Mouse (Mus musculus) embryonic fibroblast, embryonic 13.5 days (primary cell): ENCODE results near the gene Cntrl. TPM values are rescaled to one million over a fixed set of nuclear protein-coding genes. Genes with fewer than 3 reads are reported as not detected.
A peak's percentile ranks its signal among the peaks of the same experiment; 100 is the strongest.

Source experiments
- H3K27ac ChIP-seq: 2 replicates; pipeline ENCODE4 v1.5.1; 2012; ENCODE audit warnings: low read length, control low read depth, inconsistent platforms; ENCODE audit not compliant: insufficient read depth
- H3K4me1 ChIP-seq: 2 replicates; pipeline ENCODE4 v1.6.1; 2011; ENCODE audit warnings: low read length; ENCODE audit not compliant: control insufficient read depth, insufficient read depth
- H3K4me3 ChIP-seq: 2 replicates; pipeline ENCODE4 v1.5.1; 2011; ENCODE audit warnings: mild to moderate bottlenecking, control low read depth, low read length; ENCODE audit not compliant: insufficient read depth
- CTCF ChIP-seq: IDR thresholded peaks from 2 replicates; pipeline ENCODE4 v1.5.1; 2011; ENCODE audit warnings: mild to moderate bottlenecking, control low read depth, low read length, moderate library complexity, borderline replicate concordance; ENCODE audit not compliant: insufficient read depth
- POLR2A ChIP-seq: IDR thresholded peaks from 2 replicates; pipeline ENCODE4 v1.6.1; 2011; ENCODE audit warnings: low read depth, mild to moderate bottlenecking, control low read depth, low read length, moderate library complexity
- polyA plus RNA-seq: library from polyadenylated mRNA; stranded (reverse); fragments of >200 nt; gene quantifications from 2 replicates; pipeline ENCODE4 v1.2.4, GENCODE M21; 2011; ENCODE audit warnings: low read depth; ENCODE audit not compliant: missing spikeins, insufficient read length

Cntrl gene
- polyA plus RNA-seq, 1 experiment = 24.4 TPM

GRCm38 (mm10) chr2:35074328-35074727 lies 35.0 kb upstream of the Cntrl start:
- Histone ChIP-seq H3K27ac (no peak overlapping the region), H3K4me3 (no peak overlapping the region), H3K4me1 (no peaks in the 10 kb centered on the region)
- no peak for TF ChIP-seq POLR2A

GRCm38 (mm10) chr2:35079166-35079565 lies 30.1 kb upstream of the Cntrl start:
- TF ChIP-seq POLR2A (no peak), CTCF (no peak)
- Histone ChIP-seq H3K4me1 (no peaks in the 10 kb centered on the region), H3K4me3 (no peak overlapping the region), H3K27ac (no peak overlapping the region)

GRCm38 (mm10) chr2:35087418-35087817 lies 21.9 kb upstream of the Cntrl start:
- TF ChIP-seq POLR2A (no peak), CTCF (no peak)
- no peak overlapping the region for H3K4me3 ChIP-seq
- no peaks in the 10 kb centered on the region for H3K4me1 ChIP-seq
- H3K27ac ChIP-seq = no peak overlapping the region

GRCm38 (mm10) chr2:35100529-35100928 lies 8.8 kb upstream of the Cntrl start:
- H3K4me3 ChIP-seq = no peak overlapping the region
- no peak for TF ChIP-seq CTCF
- no peak for TF ChIP-seq POLR2A
- H3K27ac ChIP-seq = no peak overlapping the region
- H3K4me1 ChIP-seq = no peaks in the 10 kb centered on the region

- H3K27ac ChIP-seq = no peak within 1 kb of the TSS
- H3K4me3 ChIP-seq = no peak within 1 kb of the TSS
- TF ChIP-seq POLR2A (no peak), CTCF (no peak)
- H3K4me1 ChIP-seq = no peaks in the 10 kb centered on the region
These were observed 7.8 kb upstream of the Cntrl start, which contains the start of gene AI182371 for GRCm38 (mm10) chr2:35101443-35101842. Gene AI182371 (minus strand): TSS chr2:35101543.

GRCm38 (mm10) chr2:35102777-35103176 lies 6.5 kb upstream of the Cntrl start:
- no peak overlapping the region for H3K4me3 ChIP-seq
- no peak overlapping the region for H3K27ac ChIP-seq
- no peak for TF ChIP-seq POLR2A
- no peak for TF ChIP-seq CTCF
- no peaks in the 10 kb centered on the region for H3K4me1 ChIP-seq

GRCm38 (mm10) chr2:35103558-35103957 lies 5.7 kb upstream of the Cntrl start:
- Histone ChIP-seq H3K4me3 (no peak overlapping the region), H3K27ac (no peak overlapping the region), H3K4me1 (no peaks in the 10 kb centered on the region)
- TF ChIP-seq POLR2A (no peak), CTCF (no peak)

- Histone ChIP-seq H3K27ac (no peak overlapping the region), H3K4me3 (no peak overlapping the region), H3K4me1 (no peaks in the 10 kb centered on the region)
- TF ChIP-seq POLR2A (no peak), CTCF (no peak)
These were observed 4.4 kb upstream of the Cntrl start for GRCm38 (mm10) chr2:35104843-35105242.

- Histone ChIP-seq H3K27ac (no peak overlapping the region), H3K4me3 (no peak overlapping the region), H3K4me1 (peaks cover 2% of the 10 kb centered on the region; the same call in 1 of the 2 replicates)
- TF ChIP-seq POLR2A = no peak
- TF ChIP-seq CTCF = no peak
These were observed 1.2 kb upstream of the Cntrl start for GRCm38 (mm10) chr2:35107984-35108635.

GRCm38 (mm10) chr2:35108712-35109111 lies 580 bp upstream of the Cntrl start:
- peak overlapping the region; percentile 87 for H3K4me3 ChIP-seq
- H3K4me1 ChIP-seq = peaks cover 2% of the 10 kb centered on the region; the same call in 1 of the 2 replicates
- H3K27ac ChIP-seq = peak overlapping the region; percentile 21; the same call in 1 of the 2 replicates
- peak; percentile 44; the same call in 1 of the 2 replicates for TF ChIP-seq CTCF
- no peak for TF ChIP-seq POLR2A

GRCm38 (mm10) chr2:35109924-35110304 lies 622 bp downstream of the Cntrl start:
- no peak for TF ChIP-seq CTCF
- TF ChIP-seq POLR2A = no peak
- Histone ChIP-seq H3K4me1 (peaks cover 2% of the 10 kb centered on the region; the same call in 1 of the 2 replicates), H3K27ac (no peak overlapping the region), H3K4me3 (peak overlapping the region; percentile 87)
